Mouse (Mus musculus) lung, postnatal 4 days (tissue): ENCODE results near the gene Cpa2.

Source experiments
- DNase-seq, 2 experiments: peaks; one replicate each; pipeline ENCODE4 v3.0.0; 2021

The Cpa2 gene

DNA sequence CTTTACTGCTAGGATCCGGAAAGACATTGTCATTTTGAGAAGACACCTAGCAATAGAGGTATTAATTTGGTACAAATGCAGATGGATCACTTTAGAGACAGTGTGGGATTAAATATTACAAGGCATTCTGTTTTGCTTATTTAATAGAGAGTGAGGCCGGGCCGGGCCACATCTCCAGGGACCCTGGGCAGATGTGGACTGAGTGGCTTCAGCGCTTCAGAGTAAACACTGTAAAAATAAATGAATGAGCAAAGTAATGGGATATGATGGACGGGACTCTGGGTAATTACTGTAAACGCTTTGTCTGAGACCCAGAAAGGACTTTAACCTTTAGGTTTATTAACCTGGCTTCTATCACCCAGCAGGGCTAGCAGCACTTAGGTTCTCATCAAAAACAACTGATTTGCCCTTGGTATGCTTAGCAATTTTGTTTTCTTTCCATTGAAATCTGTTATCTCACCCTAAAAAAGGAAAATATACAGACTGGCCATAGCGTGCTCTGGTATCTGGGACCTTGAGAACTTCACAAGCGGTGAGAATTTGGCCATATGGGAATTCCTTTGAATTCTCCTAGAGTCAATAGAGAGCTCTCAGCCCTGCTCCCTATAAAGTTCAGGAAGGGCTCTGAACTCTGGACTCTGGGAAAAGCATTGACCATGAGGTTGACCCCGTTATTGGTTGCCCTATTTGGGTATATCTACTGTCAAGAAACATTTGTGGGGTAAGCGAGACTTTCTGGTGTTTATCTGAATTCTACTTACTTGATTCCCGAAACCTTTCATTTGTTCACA, at the start of gene Cpa2:
Gene Cpa2 (plus strand): TSS at position 574 of the 791 bp plus-strand sequence.
- no peak for DNase-seq

DNA sequence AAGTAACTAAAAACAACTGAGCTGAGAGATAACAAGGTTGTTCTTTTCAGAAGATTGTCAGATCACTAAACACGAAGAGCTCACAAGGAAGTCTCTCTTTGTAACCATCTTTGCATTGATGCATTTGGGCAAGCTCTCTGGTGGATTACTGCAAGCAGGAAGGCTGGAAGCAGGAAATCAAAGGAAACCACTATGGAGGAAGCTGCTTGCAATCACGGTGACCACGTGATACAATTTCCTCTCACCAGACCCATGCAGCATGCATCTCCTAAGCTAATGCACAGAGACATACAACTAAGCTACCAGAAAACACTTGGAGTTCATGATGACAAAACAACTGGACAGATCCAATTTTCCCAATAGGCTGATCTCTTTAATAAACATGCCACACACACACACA, 42.3 kb upstream of the Cpa2 start:
- DNase-seq: no peak

DNA sequence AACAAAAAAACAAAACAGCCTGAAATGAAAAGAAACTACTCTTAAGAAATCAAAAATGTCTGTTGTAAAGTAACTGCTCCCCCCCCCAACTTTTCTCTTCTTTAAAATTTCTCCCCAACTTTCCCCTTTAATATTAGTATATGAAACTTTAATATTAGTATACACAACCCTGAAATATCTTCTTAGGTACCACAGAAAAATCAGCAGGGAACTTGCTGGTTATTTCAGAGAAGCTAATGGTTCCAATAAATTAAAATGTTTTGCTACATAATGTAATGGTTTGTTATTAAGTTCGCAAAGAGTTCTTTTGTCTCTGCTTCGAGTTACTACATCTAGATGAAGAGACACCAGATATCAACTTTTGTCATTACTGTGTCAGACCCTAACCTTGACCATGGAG, 32.6 kb upstream of the Cpa2 start:
- DNase-seq: no peak

DNA sequence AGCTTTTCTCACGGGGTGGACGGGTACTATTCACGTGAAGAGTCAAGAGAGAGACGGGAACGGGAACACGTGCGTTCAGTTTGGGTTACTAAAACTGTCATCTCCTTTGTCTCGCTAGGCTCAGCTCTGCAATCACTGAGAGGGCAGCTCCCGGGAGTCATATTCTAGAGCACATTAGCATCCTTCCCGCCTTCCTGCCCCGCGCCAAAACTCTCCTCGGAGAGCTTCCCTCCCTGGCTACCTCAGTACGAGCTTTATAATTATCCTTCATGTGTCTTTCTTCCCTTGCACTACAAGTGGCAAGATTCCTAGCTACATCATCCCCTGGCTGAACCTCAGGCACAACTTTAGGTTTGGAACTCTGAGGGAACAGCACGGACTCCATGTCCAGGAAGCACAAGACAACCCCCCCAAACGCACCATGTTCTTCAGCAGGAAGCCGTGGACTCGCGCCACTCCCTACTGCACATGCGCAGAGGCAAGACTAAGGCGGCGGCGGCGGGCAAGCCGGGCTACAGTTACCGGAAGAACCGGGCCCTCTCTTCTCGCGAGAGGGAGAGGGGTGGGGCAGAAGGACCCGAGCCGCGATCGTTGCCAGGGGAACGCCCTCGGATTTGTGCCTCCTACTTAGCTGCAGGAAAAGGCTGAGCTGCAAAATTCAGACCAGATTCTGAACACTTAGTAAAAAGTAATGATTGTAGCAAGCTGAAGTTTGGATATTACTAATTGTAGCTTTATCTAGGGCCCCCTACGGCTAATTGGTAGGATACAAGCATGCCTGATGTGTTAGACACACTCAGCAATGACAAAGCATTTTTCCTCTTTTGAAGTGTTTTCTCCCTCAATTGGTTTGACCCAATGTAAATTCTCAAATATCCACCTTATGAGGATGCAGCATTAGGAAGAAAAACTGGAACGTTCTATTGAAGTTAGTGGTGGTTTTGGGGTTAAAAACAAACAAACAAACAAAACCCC, 31.8 kb upstream of the Cpa2 start, which contains the start of the genes Tmem209 and Ssmem1:
Gene Tmem209 (minus strand): TSS at position 519 of the 975 bp plus-strand sequence.
Gene Ssmem1 (plus strand): TSS at position 585 of the 975 bp plus-strand sequence.
- peak; percentile 100 for DNase-seq

DNA sequence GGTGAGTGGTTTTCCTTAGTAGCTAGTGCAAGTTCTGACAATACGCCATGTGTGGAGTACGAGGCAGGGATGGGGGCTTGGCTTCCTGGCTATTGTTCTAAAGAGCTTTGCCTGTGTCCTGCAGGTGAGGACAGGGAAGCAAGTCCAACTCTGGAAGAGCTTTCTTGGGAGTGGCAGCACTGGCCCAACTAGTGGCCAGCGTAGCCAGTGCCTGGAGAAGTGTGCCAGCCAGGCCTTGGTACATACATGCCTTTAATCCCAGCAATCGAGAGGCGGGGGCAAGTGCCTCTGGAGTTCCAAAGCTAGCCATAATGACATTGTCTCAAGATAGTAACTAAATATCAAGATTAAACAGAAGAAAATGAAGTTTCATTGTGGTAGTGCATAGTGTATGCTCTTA, 31.1 kb upstream of the Cpa2 start:
- no peak for DNase-seq

DNA sequence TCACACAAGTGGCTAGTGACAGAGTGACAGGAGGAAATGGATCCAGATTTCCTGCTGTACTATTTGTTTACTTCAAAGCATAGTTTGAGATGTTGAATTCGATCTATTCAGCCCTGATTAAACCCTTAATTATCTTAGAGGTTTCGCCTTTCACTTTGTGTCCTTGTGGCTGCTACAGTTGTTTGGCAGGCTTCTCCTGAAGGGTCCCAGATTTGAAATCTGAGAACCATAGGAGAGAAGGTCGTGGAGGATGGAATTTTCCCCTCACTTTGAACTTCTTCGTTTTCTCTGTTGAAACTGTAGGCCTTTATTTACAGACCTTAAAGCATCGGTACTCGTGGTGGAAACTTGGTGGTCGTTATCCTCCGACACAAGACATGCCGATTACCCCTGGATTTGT, 27.1 kb upstream of the Cpa2 start:
- no peak for DNase-seq

DNA sequence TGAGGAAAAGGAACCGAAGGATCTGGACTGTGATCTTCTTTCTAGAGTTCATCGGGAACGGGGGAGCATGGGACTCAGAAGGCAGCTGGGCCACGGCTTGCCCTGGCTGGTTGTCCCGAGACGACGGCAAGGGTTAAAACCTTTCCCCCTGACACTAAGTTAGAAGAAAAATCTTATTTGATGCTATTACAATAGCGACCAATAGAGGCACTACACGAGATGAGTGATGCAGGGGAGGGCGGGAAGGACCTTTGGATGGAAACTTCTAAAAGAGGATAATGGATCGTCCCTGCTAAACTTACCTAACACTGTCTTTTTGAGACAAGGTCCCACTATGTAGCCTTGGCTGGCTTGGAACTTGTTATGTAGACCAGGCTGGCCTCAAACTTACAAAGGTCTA, 21.0 kb upstream of the Cpa2 start:
- DNase-seq: no peak

DNA sequence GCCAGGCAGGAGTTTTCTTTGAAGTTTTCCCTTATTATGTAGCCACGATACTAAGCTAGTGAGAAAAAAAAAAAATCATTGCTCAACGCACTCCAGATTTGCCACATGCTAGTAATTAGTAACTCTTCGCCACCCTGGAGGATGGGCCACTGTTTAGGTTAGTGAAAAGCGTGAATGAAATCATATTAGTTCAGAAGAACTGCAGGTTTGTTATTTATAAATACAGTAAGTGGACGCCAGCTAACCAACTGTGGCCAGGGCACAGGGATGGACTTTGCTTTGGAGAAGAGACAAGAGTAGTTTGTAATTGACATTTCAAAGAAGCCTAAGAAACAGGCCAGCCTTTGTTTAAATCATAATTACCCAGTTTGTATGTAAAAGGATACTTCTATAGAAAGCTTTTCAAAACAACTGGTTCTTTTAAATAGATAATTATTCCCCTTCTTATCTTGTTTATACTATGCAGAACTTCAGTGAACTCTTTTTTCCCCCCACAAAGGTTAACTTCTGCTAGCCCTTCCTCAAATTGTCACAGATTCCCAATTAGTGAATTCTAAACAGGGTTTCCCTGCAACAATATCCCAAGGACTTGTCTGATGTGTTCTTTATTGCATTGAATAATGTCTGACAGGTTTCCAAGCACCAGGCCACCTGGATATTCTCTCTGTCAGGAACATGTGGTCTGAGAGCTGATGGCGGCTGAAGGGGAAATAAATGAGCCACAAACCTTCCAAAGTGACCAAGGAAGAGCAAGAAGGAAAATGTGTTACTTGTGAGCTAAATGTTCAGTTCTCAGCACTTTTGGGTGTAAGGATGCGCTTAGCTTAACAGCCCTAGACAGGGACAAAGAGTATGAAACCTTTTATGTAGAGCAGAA, 15.7 kb upstream of the Cpa2 start:
- no peak for DNase-seq

DNA sequence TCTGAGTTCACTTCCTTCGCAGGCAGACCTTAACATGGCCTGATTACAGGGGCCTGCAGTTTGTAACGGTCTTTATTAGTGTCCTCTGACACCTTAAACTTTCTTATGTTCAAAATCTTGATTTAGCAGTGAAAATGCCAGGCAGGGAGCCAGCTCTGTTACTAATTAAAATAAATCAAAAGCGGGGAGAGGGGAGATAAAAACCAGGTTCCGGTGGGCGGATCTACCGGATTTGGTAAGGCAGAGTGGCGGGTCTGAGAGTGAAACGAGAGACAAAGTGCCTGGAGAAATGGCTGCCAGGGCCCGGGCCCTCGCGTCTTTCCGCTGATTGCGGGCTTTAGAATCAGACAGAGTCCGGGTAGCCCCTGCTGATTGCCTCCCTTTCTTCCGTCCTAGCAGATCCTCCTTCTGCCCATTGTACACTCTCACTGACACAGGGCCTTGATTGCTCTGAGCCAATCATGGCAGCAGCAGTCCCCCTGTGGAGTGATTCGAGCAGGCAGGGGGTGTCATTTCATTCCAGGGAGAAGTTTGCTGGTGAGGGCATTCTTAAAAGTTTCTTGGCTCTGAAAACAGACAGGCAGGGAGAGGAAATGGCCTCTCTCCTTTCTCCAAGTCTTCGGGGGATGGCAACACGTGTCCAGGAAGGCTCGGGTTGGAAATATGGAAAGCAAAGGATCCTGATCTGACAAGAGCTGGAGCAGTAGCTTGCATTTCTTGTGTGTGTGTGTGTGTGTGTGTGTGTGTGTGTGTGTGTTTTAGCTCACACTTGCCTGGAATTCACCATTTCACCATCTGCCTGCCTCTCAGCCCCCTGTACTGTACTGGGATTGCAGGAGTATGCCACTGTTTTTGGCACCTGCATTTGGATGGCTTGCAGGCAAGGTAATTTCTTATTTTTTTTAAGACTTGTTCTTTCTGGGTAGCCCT, 14.5 kb upstream of the Cpa2 start:
- DNase-seq: peak; percentile 50 to 54

DNA sequence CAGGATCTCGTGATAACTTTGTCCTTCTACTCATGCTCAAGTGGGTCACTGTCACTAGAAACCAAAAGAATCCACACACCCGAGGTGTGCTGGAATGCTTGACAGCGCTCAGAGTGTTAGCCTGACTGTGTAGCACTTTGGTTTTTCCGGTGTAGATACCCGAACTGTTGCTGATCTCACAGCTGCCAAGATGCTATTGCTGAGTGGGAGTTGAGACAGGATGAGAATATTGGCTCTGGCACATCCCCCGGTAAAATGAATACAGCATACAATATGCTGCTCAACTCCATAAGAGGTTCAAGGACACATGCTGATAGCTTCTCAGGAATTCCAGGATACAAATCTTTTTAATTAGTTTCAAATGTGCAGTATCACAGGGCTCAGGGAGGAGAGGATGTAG, 12.6 kb upstream of the Cpa2 start:
- no peak for DNase-seq

DNA sequence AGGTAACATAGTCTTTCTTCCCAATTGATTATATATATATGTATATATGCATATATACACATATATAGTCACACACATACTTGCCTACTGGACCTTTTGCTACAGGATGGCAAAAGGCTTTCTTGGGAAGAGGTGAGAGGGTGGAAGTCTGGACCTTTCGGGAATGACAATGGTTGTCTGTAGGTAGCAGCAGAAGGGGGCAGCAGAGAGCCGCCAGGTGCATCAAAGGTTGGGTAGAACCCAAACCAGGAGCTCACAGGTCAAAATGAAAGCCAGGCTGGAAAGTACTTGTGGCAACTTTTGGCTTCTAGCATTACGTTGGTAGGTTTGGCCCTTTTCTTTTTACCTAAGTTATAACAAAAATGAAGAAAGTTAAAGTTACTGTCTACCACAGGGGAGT, 6.0 kb upstream of the Cpa2 start:
- peak in 1 of 2 experiments; percentile 38 for DNase-seq

DNA sequence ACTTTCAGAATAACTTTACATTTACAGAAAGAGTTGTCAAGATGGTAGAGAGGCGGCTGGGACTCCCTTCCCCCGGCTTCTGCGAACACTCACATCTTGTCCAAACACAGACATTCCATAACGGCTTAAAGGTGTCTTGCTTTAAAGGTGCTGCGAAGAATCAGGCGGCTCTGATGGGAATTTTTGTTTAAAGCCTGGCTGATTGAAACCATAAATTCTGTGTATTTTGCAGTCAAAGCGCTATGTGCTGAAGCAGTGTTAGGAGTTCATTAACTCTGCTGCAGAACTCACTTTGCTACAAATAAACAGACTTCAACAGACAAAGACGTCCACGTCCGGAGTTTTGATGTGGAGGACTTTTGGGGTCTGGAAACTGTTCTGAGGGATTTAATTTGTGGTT, 3.1 kb upstream of the Cpa2 start:
- DNase-seq: no peak

DNA sequence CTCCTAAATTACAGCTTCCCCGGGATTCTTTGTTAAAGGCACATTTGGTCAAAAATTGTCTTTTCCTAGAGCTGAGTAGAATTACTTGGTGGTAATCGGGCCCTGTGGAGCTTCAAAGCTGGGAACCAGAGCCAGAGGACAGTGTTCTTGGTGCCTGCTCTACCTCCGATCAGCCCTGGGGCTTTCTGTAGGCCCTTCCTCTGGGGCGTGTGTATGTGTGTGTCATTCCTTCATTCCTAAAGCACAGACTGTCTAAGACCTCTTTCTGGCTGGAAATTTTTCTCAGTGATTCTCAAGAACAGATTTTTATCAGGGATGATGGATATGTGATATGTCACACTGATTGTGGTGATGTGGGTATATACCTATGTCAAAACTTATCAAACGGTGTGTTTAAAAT, 2.6 kb upstream of the Cpa2 start:
- DNase-seq: no peak

DNA sequence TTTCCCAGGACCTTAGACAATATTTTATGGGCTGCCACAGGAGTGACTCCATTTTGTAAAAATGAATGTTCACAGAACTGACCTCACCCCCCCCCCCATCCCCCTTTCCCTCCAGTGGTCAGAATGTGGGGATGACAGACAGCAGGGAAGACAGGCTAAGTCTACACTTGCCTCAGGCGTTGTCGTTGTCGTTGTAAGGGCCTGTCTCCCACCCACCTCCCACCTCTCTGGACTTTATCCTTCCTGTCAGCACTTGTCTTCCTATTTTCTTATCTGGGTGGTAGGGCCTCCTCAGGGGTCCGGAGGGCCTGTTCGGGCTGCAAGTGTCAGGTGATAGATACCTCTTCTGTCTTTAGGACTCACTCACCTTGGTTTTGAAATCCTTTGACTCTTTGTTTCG, 895 bp downstream of the Cpa2 start:
- DNase-seq: no peak

DNA sequence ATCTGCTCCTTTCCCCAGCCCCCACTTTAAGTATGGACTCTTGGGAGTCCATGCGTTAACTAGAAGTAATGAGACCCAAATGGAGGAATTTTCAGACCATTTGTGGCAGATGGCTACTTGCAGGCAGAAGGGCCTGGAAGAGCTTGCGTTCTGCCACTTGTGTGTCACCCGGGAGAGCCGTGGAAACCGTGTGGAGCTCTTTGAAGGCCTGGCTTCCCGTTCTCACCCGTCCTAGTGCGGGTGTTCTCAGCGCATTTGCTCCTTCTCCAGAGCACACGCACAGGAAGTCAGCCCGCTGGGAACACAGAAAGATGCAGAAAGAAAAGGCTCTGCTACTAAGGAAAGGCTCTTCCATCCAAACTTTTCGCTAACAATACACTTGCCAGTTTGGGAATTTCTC, 1.7 kb downstream of the Cpa2 start:
- no peak for DNase-seq

DNA sequence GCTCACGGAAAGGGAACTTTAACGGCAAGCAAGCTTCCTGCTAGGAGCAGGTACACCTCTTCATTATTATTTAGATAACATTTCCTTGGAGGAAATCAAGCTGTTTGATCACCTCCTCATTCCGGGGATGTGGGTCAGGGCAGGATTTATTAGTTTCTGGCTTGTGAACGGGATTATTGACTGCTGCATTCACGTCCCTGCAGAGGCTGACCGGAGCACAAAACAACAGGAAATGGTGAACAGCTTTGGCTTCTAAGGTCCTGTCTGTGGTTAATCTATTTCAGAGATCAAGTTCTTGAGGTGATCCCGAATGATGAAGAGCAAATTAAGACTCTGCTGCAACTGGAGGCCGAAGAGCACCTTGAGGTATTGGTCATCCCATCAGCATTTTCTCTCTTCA, 2.5 kb downstream of the Cpa2 start:
- DNase-seq: no peak

DNA sequence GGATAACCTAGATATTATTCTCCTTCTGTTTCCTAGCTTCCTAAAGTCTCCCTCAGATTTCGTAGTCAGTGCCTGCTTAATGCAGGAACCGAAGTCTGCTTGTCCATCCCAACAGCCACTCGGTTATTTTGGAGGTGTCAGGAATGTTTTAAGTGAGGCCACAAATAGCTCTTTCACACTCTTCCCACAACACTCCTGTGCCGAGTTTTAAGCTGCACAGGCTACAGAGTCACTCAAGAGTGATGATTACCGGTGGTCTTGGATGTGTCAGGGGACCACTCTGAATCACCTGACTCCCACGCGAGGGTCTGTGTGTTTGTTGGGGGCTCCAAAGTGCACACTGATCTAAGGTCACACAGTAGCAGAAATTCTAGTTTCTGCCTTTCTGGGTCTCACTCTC, 4.3 kb downstream of the Cpa2 start:
- no peak for DNase-seq

DNA sequence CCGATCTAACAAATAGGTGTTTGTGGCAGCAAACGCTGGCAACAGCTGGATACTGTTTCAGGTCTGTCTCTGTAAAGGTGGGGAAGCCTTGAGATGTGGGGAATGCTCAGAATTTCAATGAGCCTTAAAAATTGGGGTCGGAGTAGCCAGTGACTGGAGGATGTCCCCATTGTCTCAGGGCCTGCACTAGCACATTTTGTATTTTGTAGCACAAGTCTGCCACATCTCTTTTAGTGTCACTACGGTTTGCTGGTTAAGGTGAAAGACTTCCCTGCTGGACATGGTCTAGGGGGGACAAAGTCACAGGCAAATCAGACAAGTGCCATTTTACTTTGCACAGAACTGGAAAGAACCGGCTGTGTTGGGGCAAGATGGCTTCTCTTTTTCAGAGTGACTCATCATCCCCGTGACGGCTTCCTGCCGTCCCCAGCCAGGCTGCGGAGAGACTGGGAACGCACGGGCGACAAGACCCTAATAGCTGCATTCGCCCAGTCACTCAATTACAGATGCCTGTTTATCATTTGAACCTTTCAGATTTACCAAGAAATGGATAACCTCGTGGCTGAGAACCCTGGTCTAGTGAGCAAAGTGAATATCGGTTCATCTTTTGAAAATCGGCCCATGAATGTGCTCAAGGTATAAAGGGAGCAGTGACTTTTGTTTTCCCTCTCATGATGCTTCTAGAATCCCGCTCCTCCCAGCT, 5.3 kb downstream of the Cpa2 start:
- DNase-seq: peak; percentile 51 to 59

DNA sequence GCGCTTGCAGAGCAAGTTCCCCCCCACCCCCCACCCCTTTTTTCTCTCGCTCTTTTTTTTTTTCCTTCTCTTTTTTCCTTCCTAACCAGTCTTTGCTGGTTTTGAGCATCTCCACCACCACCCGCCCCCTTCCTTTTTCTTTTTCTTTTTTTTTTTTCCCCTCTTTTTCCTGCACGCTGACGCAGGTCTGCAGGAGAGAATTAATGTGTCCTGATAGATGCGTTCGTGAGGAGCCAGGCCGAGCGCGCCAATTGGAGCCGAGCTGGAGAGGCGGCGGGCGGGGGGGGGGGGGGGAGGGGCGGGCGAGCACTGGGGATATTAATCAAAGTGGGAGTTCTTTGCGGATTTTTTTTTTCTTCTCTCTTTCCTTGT, 5.9 kb downstream of the Cpa2 start:
- DNase-seq: peak; percentile 36 to 66

DNA sequence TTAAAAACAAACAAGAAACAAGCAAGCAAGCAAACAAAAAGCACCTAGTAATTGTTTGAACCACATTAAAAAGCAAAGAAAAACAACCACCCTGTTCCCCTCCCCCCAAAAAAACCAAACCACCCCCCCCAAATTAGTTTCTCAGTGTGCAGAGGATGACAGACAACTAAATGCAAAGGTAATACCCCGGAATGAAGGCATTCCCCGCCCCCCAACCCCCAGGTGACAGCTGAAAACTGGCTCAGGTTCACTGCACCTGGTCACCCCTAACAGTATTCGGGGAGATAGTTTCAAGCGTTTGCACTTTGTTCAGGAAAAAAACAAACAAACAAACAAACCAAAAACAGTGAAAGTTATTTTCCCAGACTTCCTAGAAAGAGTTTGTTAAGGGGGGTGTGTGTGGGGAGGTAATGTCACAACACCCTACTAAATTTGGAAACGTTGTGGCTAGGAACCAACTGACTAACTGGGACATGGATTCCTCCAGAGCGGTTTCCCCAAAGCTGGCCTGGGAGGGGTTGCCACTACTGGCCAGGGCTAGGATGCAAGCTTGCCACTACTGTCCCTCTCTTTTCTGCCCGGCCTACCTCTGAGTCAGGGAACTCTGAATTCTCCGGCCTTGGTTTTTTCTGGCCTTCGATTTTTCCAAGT, 6.4 kb downstream of the Cpa2 start:
- DNase-seq: peak; percentile 39 to 51
